Mouse (Mus musculus) midbrain, embryonic 11.5 days (tissue): ENCODE measurements around the gene Otud7a. TPM values are rescaled to one million over a fixed set of nuclear protein-coding genes. Genes with fewer than 3 reads are reported as not detected.

Experiments used
- ATAC-seq: fragments of 200-750 bp; cut with Nextera tagmentation; 2 replicates; pipeline ENCODE4 v1.8.0; 2017; ENCODE audit warnings: moderate TSS enrichment, moderate library complexity; ENCODE audit not compliant: low FRiP score
- DNase-seq: peaks from one replicate; pipeline ENCODE4 v3.0.0; 2015; ENCODE audit warnings: low spot score; ENCODE audit errors: missing footprints
- H3K27ac ChIP-seq: fragments of 300-500 bp; sonication (generic); 2 replicates; pipeline ENCODE4 v1.5.1; 2014; ENCODE audit warnings: low read depth, low read length
- H3K27me3 ChIP-seq: fragments of 300-500 bp; sonication (generic); 2 replicates; pipeline ENCODE4 v1.6.1; 2014; ENCODE audit warnings: mild to moderate bottlenecking, low read length, moderate library complexity, mixed read lengths; ENCODE audit not compliant: control insufficient read depth, insufficient read depth
- H3K36me3 ChIP-seq: fragments of 300-500 bp; sonication (generic); 2 replicates; pipeline ENCODE4 v1.6.1; 2014; ENCODE audit warnings: mild to moderate bottlenecking, low read length, moderate library complexity, mixed read lengths; ENCODE audit not compliant: control insufficient read depth, insufficient read depth
- H3K4me1 ChIP-seq: fragments of 300-500 bp; sonication (generic); 2 replicates; pipeline ENCODE4 v1.6.1; 2014; ENCODE audit warnings: low read length; ENCODE audit not compliant: control insufficient read depth, insufficient read depth
- H3K4me2 ChIP-seq: fragments of 300-500 bp; sonication (generic); 2 replicates; pipeline ENCODE4 v1.6.1; 2014; ENCODE audit warnings: mild to moderate bottlenecking, moderate library complexity
- H3K4me3 ChIP-seq: fragments of 300-500 bp; sonication (generic); 2 replicates; pipeline ENCODE4 v1.5.1; 2014; ENCODE audit warnings: low read depth, low read length
- H3K9ac ChIP-seq: fragments of 300-500 bp; sonication (generic); 2 replicates; pipeline ENCODE4 v1.6.1; 2014; ENCODE audit warnings: low read length
- H3K9me3 ChIP-seq: fragments of 300-500 bp; sonication (generic); 2 replicates; pipeline ENCODE4 v1.6.1; 2016; ENCODE audit warnings: low read length; ENCODE audit not compliant: control insufficient read depth
- WGBS: fragments of 180-500 bp; shearing (Covaris S2); extraction: QIAGEN DNeasy Blood & Tissue Kit; methylation state at CpG from one replicate; pipeline ENCODE4 v1.1.7; 2014; 5-methylcytosine and 5-hydroxymethylcytosine counted together
- polyA plus RNA-seq: library from polyadenylated mRNA; unstranded; fragments of >200 nt; fragmentation: Nextera tagmentation; extraction: Ambion mirVana; gene quantifications from 2 replicates; pipeline ENCODE4 v1.2.1, GENCODE M21; 2014

Otud7a gene
- polyA plus RNA-seq, result 1.8 and 1.9 TPM in 2 replicates

DNA sequence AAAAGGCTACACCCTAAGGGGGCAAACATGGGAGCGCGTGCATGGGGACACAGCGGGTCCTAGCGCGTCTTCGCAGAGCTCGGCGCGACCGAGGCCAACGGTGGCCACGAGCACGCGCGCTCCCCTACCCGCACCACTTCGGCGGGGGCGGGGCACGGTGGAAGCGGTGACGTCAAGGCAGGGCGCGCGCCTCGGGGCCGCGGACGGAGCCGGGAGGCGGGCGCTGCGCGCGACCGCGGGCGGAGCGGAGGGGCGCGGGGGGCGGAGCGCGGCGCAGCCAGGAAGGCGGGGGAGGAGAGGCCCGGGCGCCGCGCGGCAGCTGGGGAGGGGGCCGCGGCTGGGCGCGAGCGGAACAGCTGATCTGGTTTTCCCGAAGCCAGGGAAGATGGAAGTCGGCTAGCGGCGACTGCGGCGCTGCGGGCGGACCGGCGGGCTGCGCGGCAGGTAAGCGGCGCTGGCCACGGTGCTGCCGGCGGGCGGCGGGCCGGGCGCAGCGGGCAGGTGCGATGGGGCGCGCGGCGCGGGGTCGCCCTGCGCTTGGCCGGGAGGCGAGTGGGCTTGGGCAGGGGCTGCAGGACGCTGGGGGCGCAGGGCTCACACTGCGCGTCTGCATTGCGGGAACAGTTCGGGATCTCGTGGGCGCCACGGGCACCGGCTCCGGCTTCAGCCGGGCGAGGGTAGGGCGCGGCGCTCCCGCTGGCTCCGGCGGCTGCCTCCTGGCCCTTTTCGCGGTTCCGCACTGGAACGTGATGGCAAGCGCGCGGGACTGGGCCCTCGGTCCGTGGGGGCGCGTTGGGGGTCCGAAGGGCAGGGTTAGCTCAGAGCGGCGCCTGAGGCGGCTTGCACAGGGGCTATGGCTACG lies at the start of gene Otud7a:
Otud7a (plus strand) TSS at position 268 of the 862 bp plus-strand sequence.
- Histone ChIP-seq H3K4me2 (peak within 1 kb of the TSS; percentile 94), H3K4me3 (peak within 1 kb of the TSS; percentile 75), H3K36me3 (no peaks in the 10 kb centered on the region), H3K9me3 (no peaks in the 10 kb centered on the region), H3K27me3 (peaks cover 4% of the 10 kb centered on the region; the same call in 1 of the 2 replicates), H3K9ac (peak within 1 kb of the TSS; percentile 76), H3K27ac (peak within 1 kb of the TSS; percentile 30; the same call in 1 of the 2 replicates), H3K4me1 (0 out of 2 replicates have a peak, but pooled peaks cover 4% of the 10 kb centered on the region)
- ATAC-seq (peak; percentile 95), DNase-seq (peak; percentile 98)
- under 1% methylated on average over 113 of the region's 123 CpGs for WGBS

DNA sequence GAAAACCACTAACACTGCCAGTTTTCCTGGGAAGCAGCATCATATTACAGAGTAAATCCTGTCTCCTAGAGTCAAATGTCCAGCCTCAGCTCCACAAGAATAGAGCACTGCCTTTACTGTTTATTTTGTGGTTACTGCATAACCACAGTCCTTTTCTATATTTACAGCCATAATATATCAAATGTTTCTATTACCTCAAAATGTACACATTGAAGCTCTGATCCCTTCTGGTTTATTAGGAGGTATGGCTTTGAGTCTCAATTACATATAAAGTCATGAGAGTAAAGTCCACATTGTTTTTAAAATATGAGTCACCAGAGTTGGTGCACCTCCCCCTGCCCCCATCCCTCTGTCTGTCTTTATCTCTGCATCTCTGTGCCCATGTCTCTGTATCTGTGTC lies 38.6 kb upstream of the Otud7a start:
- no peaks in the 10 kb centered on the region for H3K27me3 ChIP-seq
- no peaks in the 10 kb centered on the region for H3K36me3 ChIP-seq
- no peaks in the 10 kb centered on the region for H3K4me1 ChIP-seq
- no peak for ATAC-seq
- H3K27ac ChIP-seq, result no peak overlapping the region
- no peak overlapping the region for H3K4me2 ChIP-seq
- no peak for DNase-seq
- H3K9me3 ChIP-seq, result no peaks in the 10 kb centered on the region
- H3K9ac ChIP-seq, result no peak overlapping the region
- no peak overlapping the region for H3K4me3 ChIP-seq

DNA sequence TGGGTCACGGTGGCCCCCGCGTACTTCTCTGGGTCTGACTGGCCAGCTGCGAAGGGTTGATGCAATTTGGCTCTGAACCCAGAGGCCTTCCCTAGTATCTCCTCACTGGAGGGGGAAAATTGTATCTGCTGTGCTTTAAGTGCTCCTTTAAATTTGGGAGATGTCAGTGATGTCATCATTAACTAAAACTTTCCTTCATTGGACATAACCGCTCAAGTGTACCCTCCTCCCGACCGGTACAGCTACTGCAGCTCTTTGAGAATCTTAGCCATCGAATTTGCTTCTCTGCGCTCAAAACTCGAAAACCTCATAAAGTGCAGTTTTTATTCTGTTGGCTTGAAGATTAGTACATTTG lies 772 bp downstream of the Otud7a start:
- WGBS, result 24% methylated on average over 10 of the region's 10 CpGs
- Histone ChIP-seq H3K9me3 (no peaks in the 10 kb centered on the region), H3K27me3 (peaks cover 4% of the 10 kb centered on the region; the same call in 1 of the 2 replicates), H3K36me3 (no peaks in the 10 kb centered on the region), H3K4me2 (peak overlapping the region; percentile 94), H3K4me1 (0 out of 2 replicates have a peak, but pooled peaks cover 4% of the 10 kb centered on the region), H3K27ac (no peak overlapping the region), H3K9ac (peak overlapping the region; percentile 76), H3K4me3 (peak overlapping the region; percentile 75)
- DNase-seq (no peak), ATAC-seq (no peak)

DNA sequence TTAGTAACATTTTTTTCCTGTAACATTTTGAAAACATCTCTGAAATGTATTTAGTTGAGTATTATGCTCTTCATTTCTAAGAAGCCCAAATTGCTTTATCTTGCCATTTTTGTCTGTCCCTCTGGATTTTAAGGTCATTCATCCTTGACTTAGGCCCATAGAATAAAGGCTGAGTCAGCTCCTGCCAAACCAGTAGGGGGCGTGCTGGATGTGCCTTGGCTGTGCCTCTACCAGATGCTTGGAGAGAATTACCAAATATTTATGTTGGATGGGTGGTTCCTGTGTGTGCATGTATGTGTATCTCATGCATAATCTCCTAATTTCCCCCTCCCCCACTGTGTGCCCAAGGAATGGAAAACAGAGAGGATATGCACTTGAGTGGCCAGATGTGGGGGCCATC lies 2.4 kb downstream of the Otud7a start:
- ATAC-seq, result no peak
- H3K27me3 ChIP-seq, result peaks cover 4% of the 10 kb centered on the region; the same call in 1 of the 2 replicates

DNA sequence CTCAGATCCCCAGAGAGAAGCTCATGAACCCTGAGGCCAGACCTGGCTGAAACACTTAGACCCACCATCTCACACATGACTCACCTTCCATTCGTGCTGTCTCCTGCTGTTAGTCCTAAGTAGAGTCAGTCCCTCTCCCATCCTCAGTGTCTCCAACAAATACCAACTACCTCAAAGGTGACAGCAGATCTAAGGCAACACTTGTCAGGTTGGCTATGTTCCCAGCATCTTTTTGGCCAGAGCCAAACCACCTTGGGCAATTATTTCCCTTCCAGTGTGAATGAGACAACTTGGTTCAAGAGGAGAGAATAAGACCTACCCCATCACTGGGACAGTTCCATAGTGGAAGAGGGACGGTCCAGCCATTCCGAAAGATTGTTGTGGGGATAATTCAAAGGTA lies 10.7 kb downstream of the Otud7a start:
- H3K4me1 ChIP-seq, result no peaks in the 10 kb centered on the region
- 84% methylated on average over 3 of the region's 3 CpGs for WGBS
- H3K27me3 ChIP-seq, result no peaks in the 10 kb centered on the region
- DNase-seq (no peak), ATAC-seq (no peak)
- no peak overlapping the region for H3K4me2 ChIP-seq
- no peak overlapping the region for H3K27ac ChIP-seq
- H3K36me3 ChIP-seq, result no peaks in the 10 kb centered on the region
- H3K9me3 ChIP-seq, result no peaks in the 10 kb centered on the region
- H3K4me3 ChIP-seq, result no peak overlapping the region
- no peak overlapping the region for H3K9ac ChIP-seq

More for the DNA sequence above, 2.4 kb downstream of the Otud7a start:
- H3K9ac ChIP-seq, result no peak overlapping the region
- no peak overlapping the region for H3K27ac ChIP-seq
- no peak overlapping the region for H3K4me3 ChIP-seq
- no peaks in the 10 kb centered on the region for H3K36me3 ChIP-seq
- H3K4me1 ChIP-seq, result 0 out of 2 replicates have a peak, but pooled peaks cover 4% of the 10 kb centered on the region
- H3K9me3 ChIP-seq, result no peaks in the 10 kb centered on the region
- WGBS, result 20% methylated on average over 1 of the region's 1 CpGs
- no peak overlapping the region for H3K4me2 ChIP-seq
- no peak for DNase-seq

GRCm38 (mm10) chr7:63462234-63462633 lies 17.7 kb downstream of the Otud7a start:
- Histone ChIP-seq H3K9me3 (no peaks in the 10 kb centered on the region), H3K4me1 (no peaks in the 10 kb centered on the region), H3K27me3 (no peaks in the 10 kb centered on the region), H3K9ac (no peak overlapping the region), H3K4me2 (no peak overlapping the region), H3K4me3 (no peak overlapping the region), H3K27ac (no peak overlapping the region), H3K36me3 (no peaks in the 10 kb centered on the region)
- WGBS, result 88% methylated on average over 2 of the region's 2 CpGs
- ATAC-seq (no peak), DNase-seq (no peak)

DNA sequence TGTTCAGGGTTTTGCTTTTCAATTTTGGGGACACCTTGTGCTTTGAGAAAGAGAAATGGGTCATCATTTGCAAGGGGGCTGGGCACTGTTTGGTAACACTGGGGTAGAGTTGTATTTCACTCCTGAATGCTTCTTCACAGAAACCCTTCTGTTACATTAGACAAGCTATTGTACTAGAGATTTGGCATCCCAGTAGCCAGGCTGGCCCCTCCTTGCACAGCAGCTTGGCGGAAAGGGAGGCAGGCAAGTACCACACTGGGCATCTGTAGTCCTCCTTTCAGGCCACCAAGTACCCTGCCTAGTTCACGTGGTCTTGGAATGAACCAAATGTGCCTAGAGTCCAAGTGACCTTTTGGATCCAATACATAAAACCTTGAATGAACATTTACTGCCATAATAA lies 18.1 kb downstream of the Otud7a start:
- no peak overlapping the region for H3K27ac ChIP-seq
- no peak overlapping the region for H3K4me2 ChIP-seq
- no peak overlapping the region for H3K9ac ChIP-seq
- ATAC-seq (no peak), DNase-seq (no peak)
- H3K36me3 ChIP-seq, result no peaks in the 10 kb centered on the region
- no peaks in the 10 kb centered on the region for H3K4me1 ChIP-seq
- H3K4me3 ChIP-seq, result no peak overlapping the region
- H3K27me3 ChIP-seq, result no peaks in the 10 kb centered on the region
- no peaks in the 10 kb centered on the region for H3K9me3 ChIP-seq
- 88% methylated on average over 2 of the region's 2 CpGs for WGBS

DNA sequence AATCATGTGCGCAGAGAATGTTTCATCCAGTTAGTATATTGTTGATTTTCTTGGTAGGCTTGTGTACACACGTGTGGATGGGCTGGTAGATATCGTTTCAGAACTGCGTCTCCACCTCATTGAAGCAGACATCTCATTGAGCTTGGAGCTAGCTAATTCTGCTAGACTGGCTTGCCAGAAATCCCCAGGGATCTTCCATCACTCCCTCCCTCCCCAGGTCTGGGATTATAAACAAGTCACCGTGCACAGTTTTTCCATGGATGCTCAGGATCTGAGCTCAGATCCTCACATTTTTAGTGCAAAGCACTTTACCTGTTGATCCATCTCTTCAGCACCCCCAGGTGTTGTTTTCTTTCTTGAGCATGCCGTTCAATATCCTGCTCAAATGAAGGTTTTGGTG lies 22.2 kb downstream of the Otud7a start:
- Histone ChIP-seq H3K4me2 (no peak overlapping the region), H3K9ac (no peak overlapping the region), H3K9me3 (no peaks in the 10 kb centered on the region), H3K4me1 (no peaks in the 10 kb centered on the region), H3K27ac (no peak overlapping the region), H3K27me3 (no peaks in the 10 kb centered on the region), H3K36me3 (no peaks in the 10 kb centered on the region), H3K4me3 (no peak overlapping the region)
- 89% methylated on average over 6 of the region's 6 CpGs for WGBS
- ATAC-seq (no peak), DNase-seq (no peak)

GRCm38 (mm10) chr7:63468258-63468657 lies 23.7 kb downstream of the Otud7a start:
- H3K4me2 ChIP-seq, result no peak overlapping the region
- H3K4me3 ChIP-seq, result no peak overlapping the region
- H3K36me3 ChIP-seq, result no peaks in the 10 kb centered on the region
- ATAC-seq (no peak), DNase-seq (no peak)
- H3K9me3 ChIP-seq, result no peaks in the 10 kb centered on the region
- H3K4me1 ChIP-seq, result no peaks in the 10 kb centered on the region
- 85% methylated on average over 3 of the region's 3 CpGs for WGBS
- H3K27ac ChIP-seq, result no peak overlapping the region
- no peak overlapping the region for H3K9ac ChIP-seq
- no peaks in the 10 kb centered on the region for H3K27me3 ChIP-seq
